Mouse (Mus musculus): ENCODE data around the gene Psmd9.
A peak's percentile ranks its signal among the peaks of the same experiment; 100 is the strongest.

Gene Psmd9

GRCm38 (mm10) chr5:123150641-123151040 is 18.6 kb upstream of the Psmd9 start:
- DNase-seq (ENCODE audit: low spot score in 2 of 2), result no peak

GRCm38 (mm10) chr5:123151077-123151476 is 18.1 kb upstream of the Psmd9 start:
- DNase-seq (ENCODE audit: low spot score in 2 of 2), result no peak

DNA sequence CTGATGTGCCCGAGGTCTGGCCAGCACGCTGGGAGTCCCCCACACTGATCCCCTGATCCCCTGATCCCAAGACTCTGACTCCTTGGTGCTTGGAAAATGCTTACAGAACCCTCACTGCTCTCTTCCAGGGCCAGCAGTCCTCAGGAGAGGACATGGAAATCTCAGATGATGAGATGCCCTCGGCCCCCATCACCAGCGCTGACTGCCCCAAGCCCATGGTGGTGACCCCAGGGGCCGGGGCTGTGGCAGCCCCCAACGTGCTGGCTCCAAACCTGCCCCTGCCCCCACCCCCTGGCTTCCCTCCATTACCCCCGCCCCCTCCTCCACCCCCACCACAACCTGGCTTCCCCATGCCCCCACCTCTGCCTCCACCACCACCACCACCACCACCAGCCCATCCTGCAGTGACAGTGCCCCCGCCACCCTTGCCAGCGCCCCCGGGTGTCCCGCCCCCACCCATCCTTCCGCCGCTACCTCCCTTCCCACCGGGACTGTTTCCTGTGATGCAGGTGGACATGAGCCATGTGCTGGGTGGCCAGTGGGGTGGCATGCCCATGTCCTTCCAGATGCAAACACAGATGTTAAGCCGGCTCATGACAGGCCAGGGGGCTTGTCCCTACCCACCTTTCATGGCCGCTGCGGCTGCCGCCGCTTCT is 17.4 kb upstream of the Psmd9 start:
- no peak for DNase-seq (ENCODE audit: low spot score in 2 of 2)

DNA sequence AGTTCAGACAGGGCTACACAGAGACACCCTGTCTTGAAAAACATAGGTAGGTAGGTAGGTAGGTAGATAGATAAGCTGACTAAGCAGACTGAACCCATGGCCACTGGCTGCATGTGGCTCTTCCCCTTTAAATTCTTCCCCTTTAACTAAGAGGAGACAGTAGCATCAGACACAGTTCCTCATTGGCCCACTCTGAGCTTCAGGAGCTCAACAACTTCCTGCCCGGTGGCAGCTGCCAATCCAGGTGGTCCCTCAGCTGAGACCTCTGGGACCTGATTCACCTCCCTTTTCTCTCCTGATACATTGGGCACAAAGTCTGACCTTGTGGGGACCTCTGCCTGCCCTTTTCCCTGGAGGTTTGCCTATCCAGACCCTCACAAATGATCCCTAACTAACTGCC is 16.3 kb upstream of the Psmd9 start:
- no peak for DNase-seq (ENCODE audit: low spot score in 2 of 2)

- DNase-seq (ENCODE audit: low spot score in 2 of 2), result no peak
Measured at GRCm38 (mm10) chr5:123155425-123155824, 13.8 kb upstream of the Psmd9 start.

GRCm38 (mm10) chr5:123156763-123157162 is 12.4 kb upstream of the Psmd9 start:
- no peak for DNase-seq (ENCODE audit: low spot score in 2 of 2)

GRCm38 (mm10) chr5:123157972-123158371 is 11.2 kb upstream of the Psmd9 start:
- no peak for DNase-seq (ENCODE audit: low spot score in 2 of 2)

DNA sequence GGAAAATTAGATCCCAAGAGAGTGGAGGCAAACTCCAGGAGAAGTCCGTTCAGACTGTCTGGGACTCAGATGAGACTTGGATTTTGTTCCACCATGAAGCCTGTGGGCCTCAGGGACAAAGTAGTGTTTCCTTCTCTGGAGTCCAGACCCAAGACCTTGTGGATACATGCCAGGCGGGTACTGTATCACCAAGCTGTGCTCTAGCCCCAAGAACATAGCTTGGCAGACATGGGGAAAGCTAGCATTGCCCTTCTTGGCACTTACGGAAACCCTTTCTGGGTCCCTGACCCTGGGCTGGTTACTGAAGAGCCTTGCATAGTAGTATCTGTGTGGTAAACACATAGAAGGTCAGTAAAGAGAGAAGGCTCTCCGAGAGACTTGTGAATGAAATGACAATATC is 9.8 kb upstream of the Psmd9 start:
- no peak for DNase-seq (ENCODE audit: low spot score in 2 of 2)

DNA sequence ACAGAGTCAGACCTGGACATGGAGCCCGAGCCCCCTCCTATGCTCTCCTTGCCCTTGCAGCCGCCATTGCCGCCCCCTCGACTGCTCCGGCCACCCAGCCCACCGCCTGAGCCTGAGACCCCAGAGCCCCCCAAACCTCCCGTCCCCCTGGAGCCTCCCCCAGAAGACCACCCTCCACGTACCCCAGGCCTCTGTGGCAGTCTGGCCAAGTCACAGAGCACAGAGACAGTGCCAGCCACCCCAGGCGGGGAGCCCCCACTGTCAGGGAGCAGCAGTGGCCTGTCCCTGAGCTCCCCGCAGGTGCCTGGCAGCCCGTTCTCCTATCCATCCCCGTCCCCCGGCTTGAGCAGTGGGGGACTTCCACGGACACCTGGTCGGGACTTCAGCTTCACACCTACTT is 9.3 kb upstream of the Psmd9 start:
- DNase-seq (ENCODE audit: low spot score in 2 of 2), result no peak

GRCm38 (mm10) chr5:123160341-123160740 is 8.9 kb upstream of the Psmd9 start:
- DNase-seq (ENCODE audit: low spot score in 2 of 2), result no peak

- no peak for DNase-seq (ENCODE audit: low spot score in 2 of 2)
Measured at GRCm38 (mm10) chr5:123162942-123163341, 6.3 kb upstream of the Psmd9 start.

DNA sequence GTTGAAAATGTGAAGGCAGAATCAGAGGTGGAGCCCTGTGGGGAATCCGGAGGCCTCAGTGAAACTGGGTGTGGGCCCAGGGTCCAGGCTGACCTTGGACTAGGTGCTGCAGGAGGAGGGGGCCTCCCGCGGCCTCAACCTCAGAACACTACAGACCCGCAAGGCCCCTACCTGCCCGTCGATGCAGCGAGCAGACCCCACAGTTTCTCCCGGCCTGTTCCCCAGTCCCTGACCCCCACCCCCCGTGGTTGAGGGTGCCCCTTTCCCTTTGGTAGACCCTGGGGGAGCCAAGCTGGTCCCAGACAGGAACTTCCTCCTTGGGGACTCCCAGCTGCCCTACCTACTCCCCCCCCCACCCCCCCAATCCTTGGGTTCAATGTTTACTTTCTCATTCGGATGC is 2.8 kb upstream of the Psmd9 start:
- DNase-seq (ENCODE audit: low spot score in 2 of 2), result no peak

DNA sequence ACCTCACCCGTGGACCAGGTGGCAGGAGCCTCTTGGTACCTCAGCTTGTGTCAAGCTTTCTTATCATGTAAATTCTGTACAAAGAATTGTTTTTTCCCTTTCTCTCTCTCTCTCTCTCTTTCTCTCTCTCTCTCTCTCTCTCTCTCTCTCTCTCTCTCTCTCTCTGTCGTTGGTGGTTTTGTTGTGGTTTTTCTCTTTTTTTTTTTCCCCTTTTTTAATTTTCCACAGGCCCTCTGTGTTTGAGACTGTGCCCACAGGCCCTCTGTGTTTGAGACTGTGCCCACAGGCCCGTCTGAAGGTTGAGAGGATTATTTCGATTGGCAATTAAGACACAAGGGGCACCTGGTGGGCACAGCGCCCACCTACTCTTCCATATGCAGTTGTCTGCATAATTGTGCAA is 1.6 kb upstream of the Psmd9 start:
- DNase-seq (ENCODE audit: low spot score in 2 of 2), result no peak

- DNase-seq (ENCODE audit: low spot score in 2 of 2), result no peak
Measured at GRCm38 (mm10) chr5:123170365-123170764, 1.2 kb downstream of the Psmd9 start.

- DNase-seq (ENCODE audit: low spot score in 2 of 2), result peak; percentile 83 to 92
Measured at GRCm38 (mm10) chr5:123171646-123172350, 2.6 kb downstream of the Psmd9 start.

- no peak for DNase-seq (ENCODE audit: low spot score in 2 of 2)
Measured at GRCm38 (mm10) chr5:123178792-123179191, 9.6 kb downstream of the Psmd9 start.

GRCm38 (mm10) chr5:123180390-123180789 is 11.2 kb downstream of the Psmd9 start:
- no peak for DNase-seq (ENCODE audit: low spot score in 2 of 2)

- DNase-seq (ENCODE audit: low spot score in 2 of 2), result no peak
Measured at GRCm38 (mm10) chr5:123181536-123181935, 12.3 kb downstream of the Psmd9 start.

DNA sequence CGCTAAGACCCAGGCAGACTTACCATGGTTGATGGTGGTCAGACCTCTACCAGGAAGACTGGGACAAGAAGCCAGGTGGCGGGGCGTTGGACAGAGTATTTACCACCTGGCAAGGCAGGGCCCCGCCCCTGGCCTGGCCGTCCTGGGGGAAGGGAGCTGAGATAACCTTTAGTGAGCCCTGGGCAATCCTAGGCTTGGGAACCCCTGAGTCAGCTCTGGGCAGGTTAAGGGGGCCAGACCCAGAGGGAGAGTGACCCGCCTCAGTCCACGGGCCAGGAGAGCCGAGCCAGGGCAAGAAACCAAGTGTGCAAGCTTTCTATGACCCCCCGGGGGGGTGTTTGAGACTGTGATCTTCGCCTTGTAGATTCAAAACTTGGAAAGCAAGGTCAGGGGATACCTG is 13.4 kb downstream of the Psmd9 start, which contains the start of gene Hpd:
Gene Hpd (minus strand): TSS at position 77 of the 400 bp plus-strand sequence.
- no peak for DNase-seq (ENCODE audit: low spot score in 2 of 2)

DNA sequence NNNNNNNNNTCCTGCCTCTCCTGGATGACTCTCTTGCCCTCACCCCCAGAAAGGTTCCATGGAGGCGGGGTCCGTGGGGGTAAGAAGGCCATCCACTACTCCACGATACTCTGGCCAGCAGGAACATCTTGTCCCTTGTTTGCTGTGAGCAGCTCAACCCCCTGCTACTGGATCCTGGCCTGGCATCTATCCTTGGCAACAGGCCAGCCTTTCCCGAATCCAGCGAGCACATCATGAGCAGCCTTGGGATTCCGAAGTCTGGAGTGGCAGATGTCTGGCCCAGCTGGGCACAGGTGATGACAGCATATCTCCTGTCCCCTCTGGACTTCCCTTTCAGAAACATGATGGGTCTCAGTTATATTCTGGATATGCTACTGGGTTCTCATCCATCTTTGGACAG is 16.8 kb downstream of the Psmd9 start:
- no peak for DNase-seq (ENCODE audit: low spot score in 2 of 2)

GRCm38 (mm10) chr5:123187306-123187705 is 18.1 kb downstream of the Psmd9 start:
- DNase-seq (ENCODE audit: low spot score in 2 of 2), result no peak

GRCm38 (mm10) chr5:123190912-123191311 is 21.7 kb downstream of the Psmd9 start:
- no peak for DNase-seq (ENCODE audit: low spot score in 2 of 2)

DNA sequence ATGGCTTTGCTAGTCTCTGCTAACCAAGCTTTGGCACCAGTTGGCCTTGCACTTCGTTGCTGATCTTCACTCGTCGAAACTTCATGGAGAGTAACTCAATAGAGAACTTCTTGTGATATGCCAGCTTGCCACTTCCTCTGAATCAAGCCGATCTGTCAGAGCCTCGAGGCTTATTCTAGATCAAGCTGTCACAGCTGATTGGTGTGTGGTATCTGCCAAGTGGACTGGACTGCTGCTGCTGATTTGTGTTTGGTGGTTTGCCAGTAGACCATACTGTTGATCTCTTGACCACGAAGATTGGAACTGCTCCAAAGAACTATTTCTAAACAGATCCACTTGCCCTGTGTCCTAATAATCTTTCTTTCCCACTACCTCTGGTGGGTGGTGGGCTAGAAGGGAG is 22.2 kb downstream of the Psmd9 start:
- no peak for DNase-seq (ENCODE audit: low spot score in 2 of 2)
